Mouse (Mus musculus): ENCODE results near the gene Dhrs7c. TPM values are rescaled to one million over a fixed set of nuclear protein-coding genes. Genes with fewer than 3 reads are reported as not detected.

The Dhrs7c gene
- polyA plus RNA-seq, 1 experiment from 2014 or later, result 1.1 TPM

DNA sequence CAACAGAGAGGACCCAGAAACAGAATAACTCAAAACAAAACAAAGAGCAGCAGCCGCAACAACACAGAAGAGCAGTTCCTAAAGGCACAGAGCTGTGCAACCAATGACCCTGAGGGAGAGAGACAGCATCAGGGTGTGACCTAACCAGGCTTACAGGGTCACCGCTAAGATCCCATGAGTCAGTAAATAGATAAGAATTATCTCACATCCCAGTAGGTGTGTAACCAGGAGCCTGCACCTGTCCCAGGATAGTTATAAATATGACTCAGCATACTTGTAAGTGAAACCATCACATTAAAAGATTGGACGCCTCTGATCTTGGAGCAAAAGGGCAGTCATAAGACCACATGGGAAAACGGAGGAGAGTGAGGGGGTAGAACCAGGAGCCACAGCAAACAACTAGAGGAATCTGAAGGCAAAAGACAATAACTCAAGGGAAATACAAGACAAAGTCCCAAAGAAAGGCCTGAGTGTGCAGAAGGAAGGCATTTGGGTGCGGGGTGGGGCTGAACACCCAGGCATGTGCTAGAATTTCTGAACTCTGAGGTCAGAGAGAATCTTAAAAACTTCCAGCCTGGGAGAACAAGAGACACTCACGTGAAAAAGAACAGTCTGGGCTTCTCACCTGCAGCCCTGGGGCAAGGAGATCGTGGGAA is 62.9 kb downstream of the Dhrs7c start:
- Histone ChIP-seq H3K4me3 (ENCODE audit: low read depth, low read length) (no peak overlapping the region), H3K27ac (ENCODE audit: low read length) (no peak overlapping the region), H3K36me3 (ENCODE audit: control insufficient read depth, insufficient read depth) (no peaks in the 10 kb centered on the region), H3K4me2 (ENCODE audit: low read depth, low read length) (no peak overlapping the region), H3K4me1 (ENCODE audit: control insufficient read depth, low read depth, low read length) (no peaks in the 10 kb centered on the region), H3K9me3 (replicated peaks; ENCODE audit: control insufficient read depth, low read length) (no peaks in the 10 kb centered on the region), H3K9ac (ENCODE audit: low read depth, low read length) (no peak overlapping the region), H3K27me3 (ENCODE audit: control insufficient read depth, insufficient read depth, low read depth, low read length) (no peaks in the 10 kb centered on the region; the same call in 1 of the 2 replicates)
- no peak for ATAC-seq (ENCODE audit: low read depth)
- WGBS (ENCODE audit: insufficient replicate concordance), result 36% methylated on average over 7 of the region's 7 CpGs

DNA sequence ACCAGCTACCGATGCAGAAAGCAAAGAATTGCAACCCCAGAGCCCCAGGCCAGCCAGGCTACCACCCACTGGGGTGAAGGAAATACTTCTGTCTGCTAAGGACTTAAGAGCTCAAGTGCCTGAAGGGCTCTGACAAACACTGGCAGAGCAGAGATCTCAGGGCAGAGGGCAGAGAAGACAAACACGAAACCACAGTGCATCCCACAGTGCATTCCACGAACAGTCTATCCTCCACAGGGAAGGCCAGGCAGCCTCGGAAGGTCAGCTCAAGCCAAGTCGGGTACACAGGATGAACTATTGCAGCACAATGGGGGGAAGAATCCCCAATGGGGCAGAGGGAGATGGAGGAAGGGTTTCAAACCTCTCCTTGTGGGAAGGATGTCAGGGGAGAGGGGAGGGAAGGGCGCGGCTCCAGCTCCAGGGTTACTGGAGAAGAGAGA is 63.4 kb downstream of the Dhrs7c start:
- Histone ChIP-seq H3K9ac (ENCODE audit: low read depth, low read length) (no peak overlapping the region), H3K36me3 (ENCODE audit: control insufficient read depth, insufficient read depth) (no peaks in the 10 kb centered on the region), H3K4me1 (ENCODE audit: control insufficient read depth, low read depth, low read length) (no peaks in the 10 kb centered on the region), H3K27ac (ENCODE audit: low read length) (no peak overlapping the region), H3K4me2 (ENCODE audit: low read depth, low read length) (no peak overlapping the region), H3K9me3 (replicated peaks; ENCODE audit: control insufficient read depth, low read length) (no peaks in the 10 kb centered on the region), H3K27me3 (ENCODE audit: control insufficient read depth, insufficient read depth, low read depth, low read length) (no peaks in the 10 kb centered on the region; the same call in 1 of the 2 replicates), H3K4me3 (ENCODE audit: low read depth, low read length) (no peak overlapping the region)
- no peak for ATAC-seq (ENCODE audit: low read depth)
- WGBS (ENCODE audit: insufficient replicate concordance), result 9% methylated on average over 7 of the region's 7 CpGs

DNA sequence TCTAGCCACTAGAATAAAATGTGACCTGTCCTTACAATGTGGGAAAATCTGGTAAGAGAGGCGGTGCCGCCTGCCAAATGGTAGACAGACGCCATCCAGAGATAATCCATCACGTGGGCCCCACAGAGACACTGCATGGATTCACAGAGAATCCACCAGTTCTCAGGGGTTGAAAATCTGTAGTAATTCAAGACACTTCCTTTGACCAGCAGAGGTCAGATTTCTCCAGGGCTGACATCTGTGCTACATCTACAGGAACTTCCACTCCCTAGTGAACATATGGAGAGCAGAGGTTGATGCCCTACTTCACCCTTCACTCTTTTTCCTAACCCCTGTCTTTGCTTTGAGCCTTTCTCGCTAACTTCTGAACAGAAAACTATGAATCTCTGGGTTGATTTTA is 67.1 kb downstream of the Dhrs7c start:
- Histone ChIP-seq H3K9me3 (replicated peaks; ENCODE audit: control insufficient read depth, low read length) (no peaks in the 10 kb centered on the region), H3K4me2 (ENCODE audit: low read depth, low read length) (no peak overlapping the region), H3K4me1 (ENCODE audit: control insufficient read depth, low read depth, low read length) (no peaks in the 10 kb centered on the region), H3K4me3 (ENCODE audit: low read depth, low read length) (no peak overlapping the region), H3K27ac (ENCODE audit: low read length) (no peak overlapping the region), H3K27me3 (ENCODE audit: control insufficient read depth, insufficient read depth, low read depth, low read length) (no peaks in the 10 kb centered on the region; the same call in 1 of the 2 replicates), H3K36me3 (ENCODE audit: control insufficient read depth, insufficient read depth) (no peaks in the 10 kb centered on the region), H3K9ac (ENCODE audit: low read depth, low read length) (no peak overlapping the region)
- ATAC-seq (ENCODE audit: low read depth), result no peak
- WGBS (ENCODE audit: insufficient replicate concordance), result 60% methylated on average over 5 of the region's 5 CpGs

Other genes starting within 250 kb of the Dhrs7c start
- gene Rcvrn, start 102.9 kb upstream of the Dhrs7c start, polyA plus RNA-seq (2015; fragmentation: Nextera tagmentation; extraction: Ambion mirVana), result not detected in 2 replicates
- 0.44 and 0.71 TPM in 2 replicates for gene Glp2r, start 27.0 kb upstream of the Dhrs7c start, polyA plus RNA-seq (2015; fragmentation: Nextera tagmentation; extraction: Ambion mirVana)
- gene Gsg1l2, start 23.6 kb upstream of the Dhrs7c start, polyA plus RNA-seq (2015; fragmentation: Nextera tagmentation; extraction: Ambion mirVana), result not detected in 2 replicates
- 0.08 TPM in 1 of 2 replicates, not detected in the other for gene Usp43, start 124.0 kb downstream of the Dhrs7c start, polyA plus RNA-seq (2015; fragmentation: Nextera tagmentation; extraction: Ambion mirVana)
- gene Cfap52, start 167.5 kb downstream of the Dhrs7c start, polyA plus RNA-seq (2015; fragmentation: Nextera tagmentation; extraction: Ambion mirVana), result not detected in 2 replicates
- 16.6 and 19.6 TPM in 2 replicates for gene Stx8, start 168.0 kb downstream of the Dhrs7c start, polyA plus RNA-seq (2015; fragmentation: Nextera tagmentation; extraction: Ambion mirVana)

Data from liver, embryonic 16.5 days (tissue).